Mouse (Mus musculus): ENCODE results near the gene Gm20517. TPM values are rescaled to one million over a fixed set of nuclear protein-coding genes. Genes with fewer than 3 reads are reported as not detected.
"Not testable (repeated sequence)": the region's sequence is repeated elsewhere in the genome, so short reads cannot be mapped to it uniquely, and the experiment has no call there.

Gm20517 gene
- polyA plus RNA-seq, 1 experiment from 2014 or later = 2.3 TPM

DNA sequence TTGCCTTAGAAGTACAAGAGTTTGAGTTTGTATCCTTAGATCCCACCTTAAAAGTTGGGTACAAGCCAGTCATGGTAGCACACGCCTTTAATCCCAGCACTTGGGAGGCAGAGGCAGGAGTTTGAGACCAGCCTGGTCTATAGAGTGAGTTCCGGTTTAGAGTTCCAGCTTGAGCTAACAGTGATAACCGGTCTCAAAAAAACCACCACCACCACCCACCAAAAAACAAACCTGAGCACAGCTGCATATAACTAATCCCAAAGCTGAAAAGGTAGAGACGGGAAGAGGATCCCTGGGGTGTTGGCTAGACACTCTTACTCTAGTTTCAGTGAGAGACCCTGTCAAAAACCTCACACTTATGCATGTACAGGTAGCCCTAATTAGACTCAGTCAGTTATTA lies 5.3 kb downstream of the Gm20517 start:
- Histone ChIP-seq H3K9me3 (replicated peaks) (no peaks in the 10 kb centered on the region), H3K4me3 (no peak overlapping the region), H3K27me3 (replicated peaks) (no peaks in the 10 kb centered on the region), H3K4me2 (peak overlapping the region; percentile 58), H3K4me1 (peaks cover 74% of the 10 kb centered on the region), H3K36me3 (peaks cover 86% of the 10 kb centered on the region), H3K9ac (peak overlapping the region; percentile 66), H3K27ac (peak overlapping the region; percentile 98)
- ATAC-seq = no peak
- 61% methylated on average over 4 of the region's 4 CpGs for WGBS (ENCODE audit: insufficient replicate concordance)

DNA sequence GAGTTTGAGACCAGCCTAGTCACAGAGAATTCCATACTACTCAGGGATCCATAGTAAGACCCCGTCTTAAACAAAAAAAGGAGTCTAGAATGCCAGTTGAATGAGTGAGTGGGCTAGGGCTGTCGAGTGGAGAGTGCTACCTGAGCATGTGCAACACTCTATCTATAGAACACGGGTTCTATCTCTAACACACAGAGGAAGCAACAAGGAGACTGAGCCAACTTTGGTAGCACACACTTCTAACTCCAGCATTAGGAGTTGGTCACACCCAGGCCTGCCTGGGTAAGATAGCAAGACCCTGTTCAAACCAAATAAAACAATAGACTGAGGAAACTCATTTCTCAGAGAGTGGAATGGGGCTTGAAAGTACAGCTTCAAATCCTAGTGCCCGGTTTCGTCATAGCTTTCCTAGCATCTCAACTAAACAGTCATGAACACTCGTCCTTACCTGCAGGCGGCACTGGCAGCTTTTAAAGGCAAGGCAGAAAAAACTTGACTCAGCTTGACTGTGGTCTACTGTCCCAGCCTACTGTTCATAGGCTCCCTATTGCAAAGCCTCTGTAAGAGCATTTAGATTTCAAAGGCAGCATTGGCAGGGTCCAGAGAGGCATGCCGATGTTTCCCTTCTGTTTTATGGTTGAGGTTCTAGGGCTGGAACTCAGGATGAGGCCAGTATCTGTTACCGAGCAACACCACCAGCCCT lies 6.4 kb downstream of the Gm20517 start:
- Histone ChIP-seq H3K9ac (peak overlapping the region; percentile 66), H3K4me3 (peak overlapping the region; percentile 22), H3K4me1 (peaks cover 64% of the 10 kb centered on the region), H3K4me2 (peak overlapping the region; percentile 58), H3K36me3 (peaks cover 96% of the 10 kb centered on the region), H3K9me3 (replicated peaks) (no peaks in the 10 kb centered on the region), H3K27ac (peak overlapping the region; percentile 98), H3K27me3 (replicated peaks) (no peaks in the 10 kb centered on the region)
- peak; percentile 99 for ATAC-seq
- WGBS (ENCODE audit: insufficient replicate concordance) = 42% methylated on average over 9 of the region's 9 CpGs

DNA sequence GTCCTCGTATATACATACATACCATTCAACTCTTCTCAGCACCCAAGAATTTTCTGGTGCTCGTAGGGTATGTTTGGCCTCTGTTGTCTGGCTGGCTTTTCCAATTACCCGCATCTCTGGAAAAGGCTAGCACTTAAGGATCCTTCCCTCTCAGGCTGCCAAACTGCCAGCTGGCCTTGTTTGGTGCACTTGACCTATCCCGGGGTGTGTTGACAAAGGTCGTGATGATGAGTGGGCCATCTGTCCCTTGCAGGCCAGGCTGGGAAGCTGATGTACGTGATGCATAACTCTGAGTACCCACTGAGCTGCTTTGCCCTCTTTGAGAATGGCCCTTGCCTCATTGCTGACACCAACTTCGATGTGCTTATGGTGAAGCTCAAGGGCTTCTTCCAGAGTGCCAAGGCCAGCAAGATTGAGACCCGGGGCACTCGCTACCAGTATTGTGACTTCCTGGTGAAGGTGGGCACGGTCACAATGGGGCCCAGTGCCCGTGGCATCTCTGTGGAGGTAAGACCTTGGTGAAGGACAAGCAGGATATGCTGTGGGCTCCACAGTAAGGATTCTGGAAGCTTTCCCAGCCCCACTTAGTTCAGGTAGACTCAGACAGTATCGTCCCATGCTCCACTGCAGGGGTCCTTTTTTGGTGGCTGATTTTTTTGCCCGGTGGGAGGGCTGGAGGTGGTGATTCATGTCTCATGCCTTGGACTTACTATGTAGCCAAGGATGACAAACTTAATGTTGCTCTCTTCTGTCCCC lies 7.3 kb downstream of the Gm20517 start:
- peaks cover 96% of the 10 kb centered on the region for H3K36me3 ChIP-seq
- H3K27ac ChIP-seq = peak overlapping the region; percentile 98
- no peak for ATAC-seq
- H3K4me1 ChIP-seq = peaks cover 56% of the 10 kb centered on the region
- H3K4me2 ChIP-seq = peak overlapping the region; percentile 14; the same call in 1 of the 2 replicates
- peak overlapping the region; percentile 37 for H3K9ac ChIP-seq
- no peaks in the 10 kb centered on the region for H3K27me3 ChIP-seq (replicated peaks)
- H3K9me3 ChIP-seq (replicated peaks) = no peaks in the 10 kb centered on the region
- H3K4me3 ChIP-seq = no peak overlapping the region
- WGBS (ENCODE audit: insufficient replicate concordance) = 85% methylated on average over 13 of the region's 13 CpGs

DNA sequence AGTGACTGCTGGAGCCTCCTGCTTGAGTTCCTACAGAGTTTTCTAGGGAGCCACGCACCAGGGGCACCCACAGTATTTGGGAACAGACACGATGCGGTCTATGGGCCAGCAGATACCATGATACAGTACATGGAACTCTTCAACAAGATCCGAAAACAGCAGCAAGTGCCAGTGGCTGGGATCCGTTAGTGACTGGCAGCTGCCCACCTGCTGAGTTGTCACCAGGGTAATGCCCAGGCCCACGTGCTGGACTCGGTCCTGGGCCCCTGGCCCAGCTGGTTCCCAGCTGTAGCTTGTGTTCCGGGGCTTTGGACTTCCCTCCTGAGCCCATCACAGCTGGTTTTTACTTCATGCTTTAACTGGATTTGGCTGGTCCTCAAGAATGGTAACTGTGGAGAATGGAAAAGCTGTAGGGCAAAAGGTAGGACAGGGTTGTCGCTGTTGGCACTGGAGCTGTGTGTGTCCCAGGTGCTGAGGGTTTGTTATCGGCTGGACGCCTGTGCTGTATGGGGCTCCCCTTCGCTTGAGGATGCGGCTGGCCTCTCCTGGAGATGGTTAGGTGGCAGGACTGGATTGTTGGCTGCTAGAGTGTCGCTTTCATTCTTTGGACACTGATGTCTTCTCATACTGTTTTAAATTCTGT lies 11.6 kb downstream of the Gm20517 start:
- no peak overlapping the region for H3K4me2 ChIP-seq
- peaks cover 35% of the 10 kb centered on the region for H3K4me1 ChIP-seq
- H3K4me3 ChIP-seq = no peak overlapping the region
- H3K27ac ChIP-seq = no peak overlapping the region
- H3K27me3 ChIP-seq (replicated peaks) = no peaks in the 10 kb centered on the region
- ATAC-seq = no peak
- no peaks in the 10 kb centered on the region for H3K9me3 ChIP-seq (replicated peaks)
- H3K36me3 ChIP-seq = peaks cover 97% of the 10 kb centered on the region
- WGBS (ENCODE audit: insufficient replicate concordance) = 94% methylated on average over 14 of the region's 14 CpGs
- no peak overlapping the region for H3K9ac ChIP-seq

DNA sequence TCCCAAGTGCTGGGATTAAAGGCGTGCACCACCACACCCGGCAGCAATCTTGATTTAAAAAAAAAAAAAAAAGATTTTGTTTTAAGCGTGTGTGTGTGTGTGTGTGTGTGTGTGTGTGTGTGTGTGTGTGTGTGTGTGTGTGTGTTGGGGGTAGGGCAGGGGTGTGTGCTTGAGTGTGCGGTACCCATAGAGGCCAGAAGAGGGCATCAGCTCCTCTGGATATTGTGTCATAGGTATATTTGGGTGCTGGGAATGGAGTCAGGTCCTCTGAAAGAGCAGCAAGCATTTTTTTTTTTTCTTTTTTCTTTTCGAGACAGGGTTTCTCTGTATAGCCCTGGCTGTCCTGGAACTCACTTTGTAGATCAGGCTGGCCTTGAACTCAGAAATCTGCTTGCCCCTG lies 13.2 kb downstream of the Gm20517 start:
- WGBS (ENCODE audit: insufficient replicate concordance) = 81% methylated on average over 5 of the region's 5 CpGs
- H3K4me2 ChIP-seq; H3K27me3 ChIP-seq (replicated peaks); H3K4me3 ChIP-seq; H3K9ac ChIP-seq; H3K27ac ChIP-seq; H3K9me3 ChIP-seq (replicated peaks); ATAC-seq: not testable (repeated sequence)
- H3K4me1 ChIP-seq = peaks cover 28% of the 10 kb centered on the region
- H3K36me3 ChIP-seq = peaks cover 84% of the 10 kb centered on the region

DNA sequence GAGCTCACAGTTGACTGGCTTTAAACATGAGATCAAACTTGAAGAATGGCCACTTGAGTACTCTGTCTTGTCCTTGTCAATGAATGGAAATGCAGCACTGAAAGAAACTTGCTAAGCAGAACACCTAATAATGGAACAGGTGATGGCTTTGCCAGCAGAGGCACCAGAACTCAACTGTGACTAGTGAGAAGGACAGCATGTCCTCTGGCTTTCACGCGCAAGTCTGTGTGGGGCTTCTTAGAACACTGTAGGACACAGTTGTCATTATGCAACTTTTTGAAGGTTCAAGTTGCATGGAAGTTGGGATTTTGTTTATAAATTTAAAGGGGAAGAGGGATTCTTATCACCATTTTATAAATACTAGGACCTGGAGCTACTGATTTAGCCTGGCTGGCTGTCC lies 13.7 kb downstream of the Gm20517 start:
- Histone ChIP-seq H3K27me3 (replicated peaks) (no peaks in the 10 kb centered on the region), H3K9me3 (replicated peaks) (no peaks in the 10 kb centered on the region), H3K27ac (0 out of 2 replicates have a peak overlapping the region, but pooled peaks have one; percentile 21), H3K4me1 (peaks cover 31% of the 10 kb centered on the region), H3K9ac (no peak overlapping the region), H3K36me3 (peaks cover 79% of the 10 kb centered on the region), H3K4me3 (no peak overlapping the region), H3K4me2 (no peak overlapping the region)
- 95% methylated on average over 2 of the region's 2 CpGs for WGBS (ENCODE audit: insufficient replicate concordance)
- ATAC-seq = no peak

DNA sequence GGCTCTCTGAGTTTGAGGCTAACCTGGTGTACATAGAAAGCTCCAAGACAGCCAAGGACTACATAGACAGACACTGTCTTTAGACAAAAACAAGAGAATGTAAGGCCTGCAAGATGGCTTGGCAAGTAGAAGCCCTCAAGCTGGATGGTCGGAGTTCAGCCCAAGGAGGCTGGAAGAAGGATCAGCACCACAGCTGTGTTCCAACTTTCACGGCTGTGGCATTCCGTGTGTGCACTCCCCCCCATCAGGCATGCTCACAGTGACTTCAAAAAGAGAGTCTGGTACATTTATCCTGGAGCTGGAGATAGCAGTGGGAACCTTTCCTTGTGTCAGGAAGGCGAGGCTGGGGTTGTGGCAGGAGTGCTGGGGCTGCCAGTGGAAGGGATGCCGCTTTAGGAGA lies 14.6 kb downstream of the Gm20517 start:
- H3K9ac ChIP-seq = no peak overlapping the region
- no peak overlapping the region for H3K27ac ChIP-seq
- WGBS (ENCODE audit: insufficient replicate concordance) = 86% methylated on average over 5 of the region's 5 CpGs
- H3K9me3 ChIP-seq (replicated peaks) = no peaks in the 10 kb centered on the region
- H3K36me3 ChIP-seq = peaks cover 70% of the 10 kb centered on the region
- peaks cover 40% of the 10 kb centered on the region for H3K4me1 ChIP-seq
- H3K27me3 ChIP-seq (replicated peaks) = no peaks in the 10 kb centered on the region
- no peak overlapping the region for H3K4me2 ChIP-seq
- no peak for ATAC-seq
- H3K4me3 ChIP-seq = no peak overlapping the region

DNA sequence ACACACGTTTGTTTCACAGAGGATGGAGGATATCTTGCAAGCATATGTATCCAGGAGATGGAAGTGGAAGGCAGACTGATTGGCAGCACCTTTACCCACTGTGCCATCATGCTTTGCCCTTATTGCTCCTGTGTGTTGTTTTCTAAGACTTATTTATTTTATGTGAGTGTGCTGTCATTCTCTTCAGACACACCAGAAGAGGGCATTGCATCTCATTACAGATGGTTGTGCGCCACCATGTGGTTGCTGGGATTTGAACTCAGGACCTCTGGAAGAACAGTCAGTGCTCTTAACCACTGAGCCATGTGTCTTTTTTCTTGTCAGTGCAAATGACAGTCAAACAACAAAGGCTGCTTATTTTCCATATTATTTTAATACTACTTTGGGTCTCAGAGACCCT lies 16.4 kb downstream of the Gm20517 start:
- peaks cover 56% of the 10 kb centered on the region for H3K4me1 ChIP-seq
- peak overlapping the region; percentile 93 for H3K27ac ChIP-seq
- H3K27me3 ChIP-seq (replicated peaks) = no peaks in the 10 kb centered on the region
- H3K4me2 ChIP-seq = peak overlapping the region; percentile 99
- peak overlapping the region; percentile 82 for H3K9ac ChIP-seq
- peaks cover 52% of the 10 kb centered on the region for H3K36me3 ChIP-seq
- WGBS (ENCODE audit: insufficient replicate concordance) = 73% methylated on average over 2 of the region's 2 CpGs
- no peak for ATAC-seq
- H3K4me3 ChIP-seq = peak overlapping the region; percentile 63
- no peaks in the 10 kb centered on the region for H3K9me3 ChIP-seq (replicated peaks)

DNA sequence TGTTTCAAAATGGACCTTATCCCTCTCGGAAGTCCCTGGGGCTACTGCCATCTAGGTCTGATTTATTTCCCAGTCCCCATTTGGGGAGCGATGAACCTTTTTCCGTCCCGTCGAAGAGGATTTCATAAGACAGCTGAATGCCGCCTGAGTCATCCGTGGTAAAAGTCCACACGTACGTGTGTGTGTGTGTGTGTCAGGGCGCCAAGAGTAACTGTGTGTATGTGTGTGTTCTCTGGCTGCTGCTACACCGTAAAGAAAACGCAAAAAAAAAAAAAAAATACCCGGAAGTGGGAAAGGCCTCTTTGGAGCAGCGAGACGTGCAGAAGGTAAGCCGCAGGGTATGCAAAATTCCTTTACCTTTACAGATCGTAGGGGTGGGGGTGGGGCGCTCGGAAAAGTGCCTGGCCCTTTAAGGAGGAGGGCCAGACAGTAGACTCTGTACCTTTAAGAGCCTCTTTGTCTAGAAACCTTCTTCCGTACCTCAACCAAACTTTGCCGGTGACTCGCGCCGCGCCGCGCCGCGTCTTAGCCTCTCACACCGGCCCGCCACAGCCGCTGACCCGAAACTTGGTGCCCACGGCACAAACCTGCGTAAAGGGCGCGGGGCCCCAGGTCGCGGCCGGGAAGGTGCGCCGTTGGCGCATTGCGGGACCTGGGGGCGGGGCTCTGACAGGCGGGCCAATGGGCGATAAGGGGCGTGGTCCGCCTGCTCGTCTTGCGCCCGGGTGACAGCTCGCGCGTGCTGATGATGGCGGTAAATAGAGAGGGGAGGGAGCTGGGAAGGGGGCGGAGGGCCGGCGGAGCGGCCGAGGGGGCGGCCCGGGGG lies 17.7 kb downstream of the Gm20517 start:
- H3K36me3 ChIP-seq = peaks cover 39% of the 10 kb centered on the region
- no peaks in the 10 kb centered on the region for H3K27me3 ChIP-seq (replicated peaks)
- peak; percentile 91 for ATAC-seq
- H3K4me3 ChIP-seq = peak overlapping the region; percentile 63
- H3K4me2 ChIP-seq = peak overlapping the region; percentile 99
- WGBS (ENCODE audit: insufficient replicate concordance) = under 1% methylated on average over 62 of the region's 63 CpGs
- H3K9me3 ChIP-seq (replicated peaks) = no peaks in the 10 kb centered on the region
- H3K27ac ChIP-seq = peak overlapping the region; percentile 93
- H3K4me1 ChIP-seq = peaks cover 62% of the 10 kb centered on the region
- peak overlapping the region; percentile 82 for H3K9ac ChIP-seq

DNA sequence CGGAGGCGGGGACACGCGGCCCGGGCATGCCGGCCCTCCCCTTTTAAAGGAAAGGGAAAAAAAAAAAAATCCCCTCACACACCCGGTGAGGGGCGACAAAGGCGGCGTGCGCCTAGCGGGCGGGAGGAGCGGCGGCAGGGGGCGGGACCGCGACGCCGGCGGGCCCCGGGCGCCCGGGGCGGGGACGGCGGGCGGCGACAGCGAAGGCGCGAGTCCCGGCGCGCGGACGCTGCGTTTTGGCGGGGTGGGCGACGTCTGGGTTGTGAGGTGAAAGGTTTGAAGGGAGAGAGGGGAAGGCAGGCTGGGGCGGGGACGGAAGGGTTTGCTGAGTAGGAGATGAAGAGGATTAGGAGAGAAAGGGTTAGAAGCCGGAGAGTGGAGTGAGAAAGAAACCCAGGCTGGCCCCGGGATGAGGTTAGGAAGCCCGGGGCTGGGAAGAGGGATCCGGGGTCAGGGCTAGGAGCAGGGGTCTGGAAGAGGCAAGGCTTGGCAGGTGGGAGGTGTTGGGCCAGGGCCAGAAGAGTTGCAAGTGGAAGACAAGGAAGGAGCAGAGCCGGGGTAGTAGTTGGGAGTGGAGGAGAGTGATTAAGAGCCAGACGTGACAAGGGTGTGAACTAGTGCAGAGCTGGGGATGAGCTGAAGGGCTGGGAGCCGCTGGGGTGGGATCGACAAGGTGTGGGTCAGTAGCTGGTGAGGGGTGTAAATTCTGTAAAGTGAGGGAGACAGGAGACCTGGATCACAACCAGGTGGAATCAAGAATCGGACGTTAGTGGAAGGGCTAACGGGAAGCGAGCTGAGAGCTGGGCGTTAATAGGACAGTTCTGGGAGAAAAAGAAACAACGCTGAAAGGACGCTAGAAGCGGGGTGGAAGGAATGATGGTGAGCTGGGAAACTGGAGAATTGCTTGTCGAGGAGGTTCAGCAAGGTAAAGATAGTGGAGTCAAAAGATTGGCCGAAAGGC lies 18.6 kb downstream of the Gm20517 start:
- peak overlapping the region; percentile 93 for H3K27ac ChIP-seq
- H3K9me3 ChIP-seq (replicated peaks) = no peaks in the 10 kb centered on the region
- WGBS (ENCODE audit: insufficient replicate concordance) = under 1% methylated on average over 57 of the region's 61 CpGs
- peak; percentile 59 for ATAC-seq
- H3K4me1 ChIP-seq = peaks cover 67% of the 10 kb centered on the region
- peak overlapping the region; percentile 99 for H3K4me2 ChIP-seq
- peak overlapping the region; percentile 63 for H3K4me3 ChIP-seq
- H3K27me3 ChIP-seq (replicated peaks) = no peaks in the 10 kb centered on the region
- peaks cover 33% of the 10 kb centered on the region for H3K36me3 ChIP-seq
- peak overlapping the region; percentile 82 for H3K9ac ChIP-seq
